Mouse (Mus musculus) ES-CJ7 (cell line): ENCODE results near the gene Capzb.
A peak's percentile ranks its signal among the peaks of the same experiment; 100 is the strongest.

Experiments
- DNase-seq: peaks from one replicate; pipeline ENCODE4 v3.0.0; 2011; ENCODE audit warnings: low read depth, low spot score

Capzb gene

DNA sequence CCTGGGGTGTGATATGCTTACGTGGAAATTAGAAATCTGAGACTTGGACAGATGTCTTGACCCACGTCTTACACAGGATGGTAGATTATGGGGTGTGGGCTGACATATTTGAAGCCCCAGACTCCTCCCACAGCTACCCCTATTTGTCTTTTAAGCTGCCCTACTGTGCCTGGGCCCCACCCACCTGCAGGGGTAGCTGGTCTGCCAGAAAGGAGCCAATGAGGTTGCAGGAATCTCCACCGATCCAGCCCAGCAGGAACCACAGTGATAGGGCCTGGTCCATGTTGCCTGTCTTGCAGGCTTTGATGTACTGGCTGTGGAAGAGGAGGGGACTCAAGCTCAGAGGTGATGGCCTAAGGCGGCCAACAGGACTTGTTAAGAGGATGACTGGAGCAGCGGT is 109.5 kb downstream of the Capzb start:
- DNase-seq, result peak; percentile 52

GRCm38 (mm10) chr4:139305521-139305920 is 112.8 kb downstream of the Capzb start:
- DNase-seq, result no peak

GRCm38 (mm10) chr4:139307916-139308315 is 115.2 kb downstream of the Capzb start:
- no peak for DNase-seq

- DNase-seq, result peak; percentile 51
Observed at GRCm38 (mm10) chr4:139309651-139310050, 117.0 kb downstream of the Capzb start.

DNA sequence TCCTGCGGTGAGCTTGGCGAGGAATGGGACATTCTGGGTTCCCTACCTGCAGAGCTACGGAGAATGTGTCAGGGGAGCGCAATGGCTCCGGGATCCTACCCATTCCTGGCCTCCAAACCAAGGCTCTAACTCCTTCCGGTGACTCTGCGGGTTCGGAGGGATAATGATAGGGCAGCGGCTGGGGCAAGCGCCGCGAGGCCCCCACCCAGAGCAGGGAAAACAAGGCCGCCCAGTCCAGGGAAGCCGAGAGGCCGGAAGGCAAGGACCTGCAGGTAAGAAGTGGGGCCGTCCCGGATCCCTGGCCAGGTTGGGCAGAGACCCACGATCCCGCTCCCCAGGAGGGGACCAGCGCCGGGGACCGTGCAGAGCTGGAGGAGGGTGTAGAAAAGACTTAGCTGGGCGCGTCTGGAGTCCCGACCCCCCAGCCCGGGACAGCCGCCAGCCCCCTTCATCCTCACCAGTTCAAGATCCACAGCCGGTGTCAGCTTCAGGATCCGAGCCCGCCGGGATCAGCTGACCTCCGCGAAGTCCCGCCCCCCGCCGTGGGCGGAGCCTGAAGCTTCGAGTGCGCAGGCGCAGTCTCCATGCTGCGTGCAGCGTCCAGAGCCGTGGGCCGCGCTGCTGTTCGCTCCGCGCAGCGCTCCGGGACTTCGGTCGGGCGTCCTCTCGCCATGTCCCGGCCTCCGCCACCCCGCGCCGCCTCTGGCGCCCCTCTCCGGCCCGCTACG is 117.6 kb downstream of the Capzb start, which contains the start of the genes Pqlc2 and Akr7a5:
Gene Pqlc2 (minus strand): TSS at position 538 of the 728 bp plus-strand sequence.
Gene Akr7a5 (plus strand): TSS at position 574 of the 728 bp plus-strand sequence.
- peak; percentile 93 for DNase-seq

DNA sequence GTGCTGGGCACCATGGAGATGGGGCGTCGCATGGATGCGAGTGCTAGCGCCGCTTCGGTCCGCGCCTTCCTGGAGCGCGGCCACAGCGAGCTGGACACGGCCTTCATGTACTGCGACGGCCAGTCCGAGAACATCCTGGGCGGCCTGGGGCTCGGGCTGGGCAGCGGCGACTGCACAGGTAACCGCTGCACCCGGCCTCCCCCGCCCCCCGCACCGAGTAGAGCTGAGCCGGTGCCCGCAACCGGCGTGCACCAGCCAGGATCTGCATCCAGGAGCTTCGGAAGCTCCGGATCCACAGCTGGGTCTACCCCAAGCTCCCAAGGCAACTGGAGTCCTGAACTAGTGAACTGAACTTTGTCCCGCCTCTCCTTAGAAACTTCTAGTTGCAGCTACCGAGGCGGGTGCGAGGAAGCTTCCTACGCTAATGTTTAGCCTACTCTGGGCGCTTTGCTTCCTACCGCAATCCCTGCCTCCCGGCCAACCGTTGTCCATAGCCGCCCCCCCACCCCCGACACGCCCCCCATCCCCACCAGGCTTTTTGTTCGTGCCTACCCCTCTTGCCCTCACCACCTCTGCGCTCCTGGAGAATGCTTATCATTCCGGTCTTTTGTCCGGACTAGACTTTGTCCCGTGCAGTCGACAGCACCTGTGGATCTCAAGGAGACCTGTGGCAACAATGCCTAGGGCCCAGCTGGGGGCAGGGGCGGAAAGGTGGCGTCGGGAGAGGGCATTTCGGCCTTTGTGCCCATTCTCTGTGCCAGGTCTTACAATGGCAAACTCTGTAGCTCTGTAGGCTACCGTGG is 118.4 kb downstream of the Capzb start:
- DNase-seq, result peak; percentile 41

DNA sequence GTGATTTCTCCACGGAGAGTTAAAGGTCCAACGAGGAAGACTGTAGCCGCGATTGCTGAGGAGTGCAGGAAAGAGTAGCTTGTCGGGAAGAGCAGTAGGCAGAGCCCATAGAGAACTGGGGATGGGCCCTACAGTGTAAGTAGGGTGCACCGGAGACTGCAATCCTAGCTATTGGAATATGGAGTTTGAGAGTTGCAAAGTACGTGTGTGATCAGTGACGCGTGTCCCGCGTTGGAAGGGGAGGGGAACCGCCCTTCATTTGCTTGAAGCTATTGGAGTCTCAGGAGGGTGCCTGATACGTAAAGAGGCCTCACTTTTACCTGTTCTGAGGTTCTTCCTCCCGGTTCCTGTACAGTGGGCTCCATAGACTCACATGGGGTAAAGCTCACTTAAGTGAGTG is 119.0 kb downstream of the Capzb start:
- peak; percentile 25 for DNase-seq

DNA sequence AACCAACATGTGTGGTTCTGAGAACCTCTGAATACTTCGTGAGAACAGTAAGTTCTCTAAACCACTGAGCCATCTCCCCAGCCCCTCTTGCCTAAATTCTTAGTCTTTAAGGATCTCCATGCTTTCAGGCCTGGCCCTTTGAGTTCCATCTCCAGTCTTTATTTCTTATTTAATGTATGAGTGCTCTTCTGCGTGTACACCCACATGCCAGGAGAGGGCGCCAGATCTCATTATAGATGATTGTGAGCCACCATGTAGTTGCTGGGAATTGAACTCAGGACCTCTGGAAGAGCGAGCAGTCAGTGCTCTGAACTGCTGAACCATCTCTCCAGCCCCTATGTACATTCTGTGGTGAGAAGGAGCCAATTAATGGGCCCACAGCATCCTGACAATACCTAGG is 119.9 kb downstream of the Capzb start:
- DNase-seq, result peak; percentile 66

- DNase-seq, result no peak
Observed at GRCm38 (mm10) chr4:139318449-139318848, 125.8 kb downstream of the Capzb start.

DNA sequence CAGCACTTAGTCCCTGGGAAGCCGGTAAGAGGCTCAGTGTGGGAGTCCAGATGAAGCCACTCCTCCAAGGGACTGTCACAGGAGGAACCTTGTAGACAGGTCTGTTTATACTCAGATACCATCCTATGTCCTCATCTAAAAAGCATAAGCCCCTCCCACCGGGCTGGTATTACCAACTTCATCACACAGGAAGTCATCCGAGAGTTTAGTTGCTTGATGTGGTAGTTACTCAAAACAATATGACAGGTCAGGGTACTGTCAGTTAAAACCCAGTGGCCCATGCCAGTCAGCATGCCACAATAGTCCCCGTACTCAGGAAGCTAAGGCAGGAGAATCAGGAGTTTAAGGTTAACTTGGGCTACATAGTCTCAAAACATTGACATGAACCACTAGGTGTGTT is 127.0 kb downstream of the Capzb start:
- no peak for DNase-seq

GRCm38 (mm10) chr4:139330605-139331004 is 137.9 kb downstream of the Capzb start:
- DNase-seq, result peak; percentile 98

- no peak for DNase-seq
Observed at GRCm38 (mm10) chr4:139334631-139335295, 142.1 kb downstream of the Capzb start.

DNA sequence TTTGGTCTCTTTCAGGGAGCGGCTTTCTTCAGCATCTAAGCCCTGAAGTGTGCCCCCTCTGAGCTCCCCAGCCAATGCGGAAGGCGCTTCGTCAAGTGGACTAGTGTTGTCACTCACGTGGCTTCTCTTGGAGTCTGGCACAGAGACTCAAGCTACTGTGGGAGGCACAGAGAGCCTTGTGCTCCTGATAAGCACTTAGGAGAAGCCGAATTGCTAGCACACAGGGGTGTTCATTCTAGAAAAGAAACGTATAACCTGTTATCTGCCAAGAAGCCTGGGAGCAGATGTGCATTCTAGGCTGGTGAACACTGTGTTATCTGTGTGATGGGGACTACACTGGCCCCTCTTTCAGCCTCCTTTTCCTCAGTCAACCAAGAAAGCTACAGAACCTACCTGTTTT is 142.8 kb downstream of the Capzb start:
- no peak for DNase-seq

GRCm38 (mm10) chr4:139336822-139337483 is 144.3 kb downstream of the Capzb start:
- peak; percentile 92 for DNase-seq

GRCm38 (mm10) chr4:139338145-139338544 is 145.4 kb downstream of the Capzb start:
- no peak for DNase-seq

- DNase-seq, result no peak
Observed at GRCm38 (mm10) chr4:139340835-139341234, 148.1 kb downstream of the Capzb start.
